Mouse (Mus musculus): ENCODE data around the gene Zfyve28. TPM values are rescaled to one million over a fixed set of nuclear protein-coding genes. Genes with fewer than 3 reads are reported as not detected.

Zfyve28 gene
- 0.06 and 0.08 TPM in 2 replicates for polyA plus RNA-seq (2012; rRNA removed)

GRCm38 (mm10) chr5:34288154-34288716 lies at the start of gene Zfyve28, which contains the start of gene Cfap99:
TSS of gene Zfyve28 (minus strand) at chr5:34288449.
TSS of gene Cfap99 (plus strand) at chr5:34288600.

GRCm38 (mm10) chr5:34336097-34336774 lies 48.0 kb upstream of the Zfyve28 start, which contains the start of gene Rnf4:
TSS of gene Rnf4 (plus strand) at chr5:34336289.

GRCm38 (mm10) chr5:34187601-34188316 lies 100.5 kb downstream of the Zfyve28 start, which contains the start of gene Mxd4:
TSS of gene Mxd4 (minus strand) at chr5:34187720.

GRCm38 (mm10) chr5:34168950-34169891 lies 119.0 kb downstream of the Zfyve28 start, which contains the start of the genes Poln and Haus3:
TSS of gene Poln (minus strand) at chr5:34169448.
TSS of gene Haus3 (minus strand) at chr5:34169527.

Other genes with a start within 250 kb of the Zfyve28 start
- gene Poln, start 119.0 kb downstream of the Zfyve28 start, polyA plus RNA-seq (2012; rRNA removed): 0.15 and 0.30 TPM in 2 replicates
- gene Haus3, start 118.9 kb downstream of the Zfyve28 start, polyA plus RNA-seq (2012; rRNA removed): 5.5 and 6.0 TPM in 2 replicates
- gene Mxd4, start 100.7 kb downstream of the Zfyve28 start, polyA plus RNA-seq (2012; rRNA removed): 18.8 and 19.7 TPM in 2 replicates
- gene Cfap99, start 151 bp upstream of the Zfyve28 start, polyA plus RNA-seq (2012; rRNA removed): not detected in 2 replicates
- 51.7 and 55.0 TPM in 2 replicates for gene Rnf4, start 47.8 kb upstream of the Zfyve28 start, polyA plus RNA-seq (2012; rRNA removed)
- gene Fam193a, start 81.5 kb upstream of the Zfyve28 start, polyA plus RNA-seq (2012; rRNA removed): 5.2 and 7.4 TPM in 2 replicates
- gene Tnip2, start 225.5 kb upstream of the Zfyve28 start, polyA plus RNA-seq (2012; rRNA removed): 6.5 and 7.0 TPM in 2 replicates
- 6.1 and 7.6 TPM in 2 replicates for gene Sh3bp2, start 237.4 kb upstream of the Zfyve28 start, polyA plus RNA-seq (2012; rRNA removed)

Measured in liver, embryonic 18 days (tissue).